Mouse (Mus musculus) cerebellum, postnatal 4 days (tissue): ENCODE measurements at regions not wholly inside any gene's neighbourhood (a gene's known extent, or its start where the extent isn't known, plus 50 kb on each side); places are given as distances from the start of the nearest gene placed in this dataset.
"Not testable (repeated sequence)": the region's sequence is repeated elsewhere in the genome, so short reads cannot be mapped to it uniquely, and the experiment has no call there.

Source experiments
- DNase-seq, 2 experiments: peaks; one replicate each; pipeline ENCODE4 v3.0.0; 2022; ENCODE audit warnings: low spot score in 2 of 2, mixed read lengths in 1 of 2

- no peak for DNase-seq
These were observed 232.4 kb upstream of the Vrk2 start for GRCm38 (mm10) chr11:26826194-26826593.

GRCm38 (mm10) chr11:26824080-26824727 lies 230.4 kb upstream of the Vrk2 start:
- peak in 1 of 2 experiments; percentile 46 for DNase-seq

DNA sequence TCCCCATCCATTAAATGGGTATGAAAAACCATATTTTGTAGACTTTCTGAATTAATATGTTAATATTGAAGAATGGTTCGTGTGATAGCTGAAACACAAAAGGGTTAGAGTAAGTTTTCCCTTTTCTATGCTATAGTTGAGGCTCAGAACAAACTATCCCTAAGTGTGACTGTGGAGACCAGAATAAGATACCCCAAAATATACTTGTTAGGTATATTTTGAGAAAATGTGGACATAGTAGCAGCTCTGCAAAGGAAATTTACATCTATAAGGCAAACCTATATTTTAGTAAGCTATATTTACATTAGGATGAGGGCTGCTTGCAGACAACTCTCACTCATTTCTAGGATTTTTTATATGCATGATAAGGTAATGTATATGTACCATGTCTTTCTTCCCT lies 227.3 kb upstream of the Vrk2 start:
- DNase-seq = no peak

DNA sequence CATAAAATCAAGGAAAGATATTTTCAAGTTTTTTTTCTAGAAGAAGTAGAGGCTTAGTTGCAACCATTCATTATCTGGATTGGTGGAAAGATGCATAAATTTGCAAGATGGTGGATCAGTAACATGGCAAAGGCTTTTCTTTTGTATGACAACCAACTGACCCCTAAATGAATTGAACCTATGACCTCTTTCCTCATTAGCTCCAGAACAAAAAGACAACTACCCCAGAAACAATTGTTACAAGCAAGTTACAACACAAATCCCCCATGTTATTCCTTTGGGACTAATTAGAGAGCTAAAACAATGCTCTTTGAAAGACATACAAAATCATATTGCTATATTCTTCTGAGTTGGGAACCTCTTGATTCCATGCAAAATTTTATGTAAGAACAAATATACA lies 223.5 kb upstream of the Vrk2 start:
- DNase-seq = no peak

DNA sequence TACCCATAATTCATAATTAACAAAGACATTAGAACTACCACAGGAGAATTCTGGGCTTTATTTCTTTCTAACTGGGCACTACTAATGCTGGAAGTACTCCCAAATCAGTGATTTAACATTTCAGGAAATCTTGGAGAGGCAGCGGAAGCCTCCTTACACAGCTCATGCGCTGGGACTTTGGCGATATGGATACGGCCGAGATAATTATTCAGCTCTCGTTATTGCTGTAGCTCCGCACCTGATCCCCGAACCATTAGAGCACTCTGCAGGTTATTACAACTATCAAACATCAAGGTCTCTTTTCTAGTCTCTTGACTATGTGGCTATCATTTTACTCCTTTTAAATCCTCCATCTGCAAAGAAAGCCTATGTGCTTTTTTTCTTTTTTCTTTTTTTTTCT lies 221.3 kb upstream of the Vrk2 start:
- DNase-seq = no peak

DNA sequence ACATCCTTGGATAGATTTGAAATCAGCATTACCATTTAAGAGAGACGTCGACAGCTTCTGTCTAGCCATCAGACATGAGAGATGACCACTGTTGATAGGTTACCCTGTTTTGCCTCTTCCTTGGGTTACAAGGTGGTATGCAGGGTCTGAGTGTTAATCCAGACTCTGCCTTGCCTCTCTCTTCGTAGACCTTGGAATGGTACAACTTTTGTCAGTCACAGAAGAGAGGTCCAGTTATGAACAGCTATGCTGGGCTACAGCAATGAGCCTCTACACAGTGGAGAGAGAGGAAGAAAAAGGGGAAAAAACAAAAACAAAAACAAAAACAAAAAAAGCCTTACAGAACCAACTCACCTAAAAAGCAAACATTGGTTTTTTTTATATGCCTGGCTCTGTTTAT lies 220.8 kb upstream of the Vrk2 start:
- no peak for DNase-seq

- DNase-seq = no peak
These were observed 208.6 kb upstream of the Vrk2 start for GRCm38 (mm10) chr11:26802249-26802941.

GRCm38 (mm10) chr11:26800296-26800695 lies 206.5 kb upstream of the Vrk2 start:
- no peak for DNase-seq

- no peak for DNase-seq
These were observed 200.8 kb upstream of the Vrk2 start for GRCm38 (mm10) chr11:26794629-26794966.

DNA sequence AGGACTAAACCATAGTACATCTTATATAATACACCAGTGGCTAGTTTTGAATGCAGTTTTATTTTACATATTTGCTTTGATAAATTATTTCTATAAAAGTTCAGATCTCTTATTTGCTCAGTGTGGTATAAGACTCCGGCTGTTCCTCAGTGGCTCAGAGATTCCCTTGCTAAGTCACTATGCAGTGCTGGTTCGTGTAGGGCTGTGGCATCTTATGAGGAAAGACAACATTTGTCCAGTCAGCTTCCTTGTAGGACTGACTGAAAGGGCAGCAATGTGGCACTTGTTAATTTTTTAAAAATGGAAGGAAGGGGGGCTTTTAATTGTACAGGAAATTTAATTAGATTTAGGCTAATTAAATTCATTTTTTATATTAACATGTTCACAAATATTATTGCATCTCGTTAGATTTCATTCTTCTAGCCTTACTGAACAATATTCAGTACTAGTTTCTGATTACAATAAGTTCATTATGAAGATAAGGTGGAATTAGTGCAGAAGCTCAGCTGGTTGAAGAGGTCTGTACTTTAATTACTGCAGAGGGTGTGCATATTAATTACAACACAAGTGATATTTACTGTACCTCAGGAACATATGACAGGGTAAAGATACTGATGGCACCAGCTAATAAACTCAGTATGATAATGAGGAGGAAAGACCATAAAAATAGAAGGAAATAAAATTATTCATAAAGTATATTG lies 200.3 kb upstream of the Vrk2 start:
- no peak for DNase-seq

GRCm38 (mm10) chr11:26789281-26789680 lies 195.5 kb upstream of the Vrk2 start:
- no peak for DNase-seq

- no peak for DNase-seq
These were observed 191.4 kb upstream of the Vrk2 start for GRCm38 (mm10) chr11:26785164-26785563.

DNA sequence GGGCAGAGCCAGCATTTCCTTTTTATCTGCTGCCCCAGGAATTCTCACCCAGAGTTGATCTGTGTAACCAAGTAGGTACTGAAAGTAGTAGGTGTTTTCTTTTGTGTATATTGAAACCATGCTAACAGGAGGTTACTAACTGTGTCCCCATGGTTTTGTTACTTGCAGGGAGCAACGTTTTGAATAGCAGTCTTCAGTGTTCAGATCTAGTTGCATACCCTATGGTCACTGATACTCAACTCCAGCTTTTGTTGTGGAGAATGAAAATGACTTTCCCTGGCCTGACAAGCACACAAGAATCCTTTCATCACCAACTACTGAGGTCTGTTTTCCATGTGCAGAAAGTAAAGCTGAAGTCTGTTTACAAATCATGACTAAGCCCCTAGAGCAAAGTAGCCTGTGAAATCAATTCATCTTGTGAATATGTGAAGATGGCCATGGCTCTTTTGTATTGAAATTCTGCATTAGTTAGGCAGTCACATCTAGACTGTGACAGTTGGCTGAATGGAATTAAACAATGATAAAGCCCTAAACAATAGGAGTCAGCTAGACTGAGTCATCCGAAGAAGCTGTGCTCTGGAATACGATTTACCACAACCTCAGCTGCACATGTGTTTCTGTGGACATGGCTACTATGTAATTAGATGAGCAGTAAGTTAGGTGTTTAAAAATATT lies 179.5 kb upstream of the Vrk2 start:
- DNase-seq = no peak

GRCm38 (mm10) chr11:26755576-26755975 lies 161.8 kb upstream of the Vrk2 start:
- DNase-seq = no peak

DNA sequence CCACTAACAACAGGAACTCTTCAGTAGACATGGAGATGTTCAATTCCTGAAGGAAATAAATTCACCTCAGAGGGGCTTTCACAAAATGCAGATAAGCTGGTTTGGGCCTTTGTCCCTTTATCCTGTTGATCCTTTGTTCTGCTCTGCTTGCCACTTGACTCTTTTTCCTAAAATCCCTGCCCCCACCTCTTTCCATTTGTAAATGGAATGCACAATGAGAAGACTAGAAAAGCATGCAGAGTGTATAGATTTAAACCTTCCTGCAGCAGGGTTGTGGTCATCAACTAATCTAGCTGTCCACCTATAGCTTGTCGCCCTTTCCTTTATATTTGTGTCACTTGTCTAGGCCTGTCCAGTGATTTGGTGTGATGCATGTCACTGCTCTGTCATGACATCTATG lies 159.8 kb upstream of the Vrk2 start:
- no peak for DNase-seq

GRCm38 (mm10) chr11:26742235-26742634 lies 148.4 kb upstream of the Vrk2 start:
- no peak for DNase-seq

DNA sequence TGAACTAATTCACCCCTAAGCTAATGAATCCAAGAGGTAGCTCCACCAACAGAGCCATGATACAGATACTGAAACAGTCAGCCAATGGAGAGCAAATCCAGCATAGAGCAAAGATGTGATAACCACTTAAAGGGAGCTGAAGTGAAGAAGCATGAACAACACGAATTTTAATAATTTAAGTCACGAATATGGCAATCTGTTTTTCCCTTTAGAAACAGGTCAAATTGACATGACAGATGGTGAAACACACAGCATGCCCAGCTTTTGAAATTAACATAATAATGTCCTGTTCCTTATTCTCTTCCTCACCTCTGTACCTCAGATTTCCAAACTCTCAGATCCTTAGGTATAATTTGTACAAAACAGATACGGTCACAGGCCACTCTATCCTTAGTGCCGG lies 145.9 kb upstream of the Vrk2 start:
- DNase-seq = no peak

GRCm38 (mm10) chr11:26726969-26727368 lies 133.2 kb upstream of the Vrk2 start:
- no peak for DNase-seq

DNA sequence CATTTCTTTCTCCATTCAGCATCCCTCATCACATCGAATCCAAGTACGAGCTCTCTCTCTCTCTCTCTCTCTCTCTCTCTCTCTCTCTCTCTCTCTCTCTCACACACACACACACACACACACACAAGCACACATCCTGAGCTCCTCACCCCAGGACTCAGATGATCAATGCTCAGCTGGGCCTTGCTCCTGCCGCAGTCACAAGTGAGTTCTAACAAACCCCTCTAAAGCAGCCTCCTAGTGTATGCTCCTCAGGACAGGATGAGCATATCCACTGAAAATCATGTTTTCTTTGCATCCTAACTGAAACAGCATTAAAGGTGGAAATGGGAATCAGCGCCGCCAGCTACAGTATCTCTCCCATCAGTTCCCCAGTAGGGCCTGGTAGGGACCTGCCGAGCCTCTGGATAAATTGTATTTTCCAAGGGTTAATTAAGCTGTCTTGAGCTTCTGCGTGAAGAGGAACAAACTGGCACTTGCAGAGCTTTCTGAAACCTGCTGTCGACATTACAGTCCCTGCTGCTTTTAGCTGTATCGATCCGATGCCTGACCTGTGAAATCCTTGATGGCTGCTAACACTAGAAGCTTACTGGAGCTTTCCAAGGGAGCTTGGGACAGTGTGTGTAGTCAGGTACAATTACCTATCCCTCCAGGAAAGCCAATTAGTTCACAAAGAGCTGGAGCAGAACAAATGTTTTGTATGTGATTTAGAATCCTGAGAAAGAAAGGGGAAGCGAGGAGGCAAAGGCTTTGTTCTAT lies 131.3 kb upstream of the Vrk2 start:
- peak in 1 of 2 experiments; percentile 1 for DNase-seq

DNA sequence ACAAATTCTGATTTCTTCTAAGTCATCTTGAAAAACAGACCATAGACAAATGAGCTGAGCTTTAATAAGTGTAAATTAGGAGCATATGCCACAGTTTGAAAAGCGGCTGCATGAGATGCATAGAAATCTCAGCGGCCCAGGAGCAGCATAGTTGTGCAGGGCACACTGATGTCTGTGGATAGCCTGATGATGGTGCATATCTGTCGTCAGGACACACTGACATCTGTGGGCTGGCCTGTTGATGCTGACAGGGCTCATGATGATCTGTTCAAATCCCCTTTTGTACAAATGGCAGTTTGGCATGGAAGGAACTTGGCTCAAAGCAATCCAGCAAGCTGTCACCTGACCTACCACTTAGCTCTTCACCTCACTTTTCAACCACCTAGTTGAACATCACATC lies 128.5 kb upstream of the Vrk2 start:
- no peak for DNase-seq

DNA sequence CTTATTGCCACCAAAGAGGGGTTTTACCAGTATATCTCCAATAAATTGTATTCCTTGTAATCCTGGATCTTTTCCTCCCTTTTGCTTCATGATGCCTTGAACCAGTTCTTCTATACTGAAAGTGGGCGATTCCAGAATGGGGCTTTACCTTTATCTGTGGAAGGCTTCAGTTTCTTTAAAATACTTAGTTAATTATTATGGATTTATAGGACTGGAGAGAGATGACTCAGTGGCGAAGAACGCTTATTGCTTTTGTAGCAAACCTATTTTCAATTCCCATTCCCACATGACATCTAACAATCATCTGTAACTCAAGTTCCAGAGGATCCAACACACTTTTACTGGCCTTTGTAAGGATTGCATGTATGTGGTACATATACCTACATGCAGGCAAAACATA lies 127.4 kb upstream of the Vrk2 start:
- DNase-seq = no peak

GRCm38 (mm10) chr11:26711237-26711636 lies 117.4 kb upstream of the Vrk2 start:
- DNase-seq = not testable (repeated sequence)
